Mouse (Mus musculus) right cerebral cortex, postnatal 14 days (tissue): ENCODE measurements around the gene Krt19.
A peak's percentile ranks its signal among the peaks of the same experiment; 100 is the strongest.

Source experiments
- DNase-seq: peaks from one replicate; pipeline ENCODE4 v3.0.0; 2022

Gene Krt19

GRCm38 (mm10) chr11:100148615-100149330, at the start of gene Krt19:
TSS of gene Krt19 (minus strand) at chr11:100148665.
- DNase-seq = no peak

- DNase-seq = peak; percentile 23
Observed at GRCm38 (mm10) chr11:100192992-100193391, 44.5 kb upstream of the Krt19 start, which contains the start of gene Krt9. TSS of gene Krt9 (minus strand) at chr11:100193246.

GRCm38 (mm10) chr11:100191820-100192219, 43.4 kb upstream of the Krt19 start:
- DNase-seq = no peak

GRCm38 (mm10) chr11:100186736-100187135, 38.3 kb upstream of the Krt19 start:
- no peak for DNase-seq

- no peak for DNase-seq
Observed at GRCm38 (mm10) chr11:100181725-100182124, 33.3 kb upstream of the Krt19 start.

- no peak for DNase-seq
Observed at GRCm38 (mm10) chr11:100179260-100179659, 30.8 kb upstream of the Krt19 start.

- no peak for DNase-seq
Observed at GRCm38 (mm10) chr11:100178307-100178706, 29.8 kb upstream of the Krt19 start.

- DNase-seq = no peak
Observed at GRCm38 (mm10) chr11:100176791-100177190, 28.3 kb upstream of the Krt19 start.

GRCm38 (mm10) chr11:100168765-100169762, 20.6 kb upstream of the Krt19 start:
- peak; percentile 86 for DNase-seq

GRCm38 (mm10) chr11:100168071-100168470, 19.6 kb upstream of the Krt19 start:
- peak; percentile 22 for DNase-seq

GRCm38 (mm10) chr11:100164392-100164791, 15.9 kb upstream of the Krt19 start:
- no peak for DNase-seq

- no peak for DNase-seq
Observed at GRCm38 (mm10) chr11:100157908-100158477, 9.5 kb upstream of the Krt19 start.

- no peak for DNase-seq
Observed at GRCm38 (mm10) chr11:100157331-100157730, 8.9 kb upstream of the Krt19 start.

GRCm38 (mm10) chr11:100155497-100156255, 7.2 kb upstream of the Krt19 start:
- no peak for DNase-seq

GRCm38 (mm10) chr11:100147566-100148353, 705 bp downstream of the Krt19 start:
- DNase-seq = no peak

- no peak for DNase-seq
Observed at GRCm38 (mm10) chr11:100145858-100146560, 2.5 kb downstream of the Krt19 start.

GRCm38 (mm10) chr11:100145104-100145503, 3.4 kb downstream of the Krt19 start:
- no peak for DNase-seq

- DNase-seq = no peak
Observed at GRCm38 (mm10) chr11:100140966-100141365, 7.5 kb downstream of the Krt19 start.

GRCm38 (mm10) chr11:100139391-100139790, 9.1 kb downstream of the Krt19 start:
- no peak for DNase-seq

- no peak for DNase-seq
Observed at GRCm38 (mm10) chr11:100138809-100139208, 9.7 kb downstream of the Krt19 start.

GRCm38 (mm10) chr11:100137693-100138092, 10.8 kb downstream of the Krt19 start:
- DNase-seq = no peak
